Mouse (Mus musculus): ENCODE measurements around the gene Zfp384.

Zfp384 gene

DNA sequence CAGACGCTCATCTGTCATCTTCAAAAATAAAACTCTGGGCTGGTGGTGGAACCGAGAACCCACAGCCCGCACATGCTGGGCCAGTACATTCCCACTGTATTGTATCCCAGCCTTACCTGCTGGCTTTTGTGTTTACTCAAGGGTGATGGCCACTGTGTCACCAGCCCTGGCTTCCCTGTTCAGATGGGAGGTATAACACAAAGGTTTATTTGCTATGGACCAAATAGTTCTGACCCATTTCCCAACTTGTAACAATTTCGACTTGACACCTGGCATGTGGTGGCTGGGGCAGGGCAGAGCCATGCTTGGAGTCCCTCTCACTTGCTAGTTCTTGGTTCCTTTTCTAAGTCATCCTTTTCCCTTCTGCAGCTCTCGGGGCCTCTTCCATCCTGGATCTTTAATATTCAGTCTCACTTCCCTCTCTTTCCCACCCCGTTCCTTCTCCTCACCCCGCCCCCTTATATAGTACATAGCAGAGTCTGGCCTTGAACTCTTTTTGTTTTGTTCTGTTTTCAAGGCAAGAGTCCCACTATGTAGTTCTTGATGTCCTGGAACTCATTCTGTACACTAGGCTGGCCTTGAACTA is 73.9 kb downstream of the Zfp384 start:
- no peak for DNase-seq (ENCODE audit: low spot score)

DNA sequence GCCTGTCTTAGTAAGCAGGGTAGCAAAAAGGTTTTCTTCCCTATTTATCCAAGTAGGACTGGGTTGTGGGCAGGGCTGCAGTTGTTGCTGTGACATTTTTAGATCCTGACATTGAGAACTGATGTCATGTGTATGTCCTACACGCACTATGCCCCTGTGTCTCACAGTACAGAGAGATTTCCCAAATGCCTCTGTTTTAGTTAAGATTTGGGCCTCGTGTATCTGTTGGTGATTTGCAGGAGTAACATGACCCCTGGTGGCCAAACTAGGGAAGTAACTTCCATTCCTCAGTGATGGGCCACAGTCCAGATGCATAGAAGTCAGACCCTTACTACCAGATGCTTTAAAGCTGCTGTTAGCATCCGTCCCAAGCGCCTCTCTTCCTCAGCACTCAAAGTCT is 75.5 kb downstream of the Zfp384 start:
- peak; percentile 78 for DNase-seq (ENCODE audit: low spot score)

Measured in layer of hippocampus, adult 11-12 months (tissue).